Mouse (Mus musculus): ENCODE measurements around the gene Zscan21.

DNA sequence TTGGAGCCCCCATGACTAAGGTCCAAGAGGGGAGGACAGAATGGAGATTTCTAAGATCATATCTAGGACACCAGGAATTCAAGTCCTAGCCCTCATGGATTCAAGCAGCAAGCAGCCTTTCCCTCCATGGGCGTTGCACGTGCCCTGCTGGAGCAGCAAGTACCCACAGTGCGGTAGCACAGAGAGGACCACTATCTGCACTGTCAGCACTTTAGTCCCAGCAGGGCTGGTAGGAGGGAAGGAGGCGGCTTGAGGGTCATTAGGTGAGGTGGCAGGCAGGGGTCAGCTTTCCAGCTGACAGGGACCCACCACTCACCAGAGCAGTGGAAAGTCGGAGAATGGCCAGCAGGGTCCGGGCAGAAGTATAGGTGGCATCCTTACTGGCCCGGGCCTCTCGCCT, 48.9 kb downstream of the Zscan21 start:
- TF ChIP-seq POLR2A (IDR thresholded peaks at IDR 0.05; ENCODE audit: low read depth, low read length) (no peak), CTCF (conservative IDR thresholded peaks at IDR 0.05; ENCODE audit: insufficient read depth, insufficient read length, low read depth, low read length) (no peak)

Measured in kidney, adult 2 months (tissue).